Mouse (Mus musculus): ENCODE measurements at regions not wholly inside any gene's neighbourhood (a gene's known extent, or its start where the extent isn't known, plus 50 kb on each side); places are given as distances from the start of the nearest gene placed in this dataset.

DNA sequence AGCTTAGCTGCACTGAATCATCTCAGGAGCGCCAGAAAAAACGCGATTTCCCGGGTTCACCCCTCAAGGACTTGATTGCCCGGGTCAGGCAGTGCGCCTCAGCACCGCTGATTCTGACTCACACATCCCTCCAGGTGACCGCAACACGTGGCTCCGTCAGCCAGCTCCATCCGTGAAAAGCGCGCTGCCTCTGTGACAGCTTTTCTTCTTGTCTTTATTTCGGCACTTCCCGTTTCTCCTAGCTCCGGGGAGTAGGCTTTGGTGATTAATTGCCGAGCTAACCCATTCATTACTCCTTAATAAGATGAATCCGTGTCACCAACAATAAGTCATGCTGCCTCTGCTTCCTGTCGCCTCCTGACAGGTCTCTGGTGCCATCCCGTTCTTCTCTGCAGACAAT is 108.6 kb downstream of the Katnal1 start:
- ATAC-seq (replicated peaks; ENCODE audit: low FRiP score): no peak
- Histone ChIP-seq H3K9ac (ENCODE audit: low read depth, low read length) (no peak overlapping the region), H3K36me3 (ENCODE audit: control insufficient read depth, insufficient read depth, low read length) (no peaks in the 10 kb centered on the region), H3K4me2 (peak overlapping the region; percentile 32), H3K4me1 (replicated peaks; ENCODE audit: control insufficient read depth, insufficient read depth, low read length) (peaks cover 2% of the 10 kb centered on the region; the same call in 1 of the 2 replicates), H3K4me3 (ENCODE audit: low read depth, low read length) (no peak overlapping the region), H3K27me3 (replicated peaks; ENCODE audit: control insufficient read depth, insufficient read depth, low read length) (no peaks in the 10 kb centered on the region; the same call in 1 of the 2 replicates), H3K9me3 (ENCODE audit: control insufficient read depth, low read length) (no peaks in the 10 kb centered on the region), H3K27ac (ENCODE audit: low read depth, low read length) (no peak overlapping the region)
- no peak for DNase-seq (ENCODE audit: low spot score)
- WGBS: 22% methylated on average over 20 of the region's 20 CpGs

DNA sequence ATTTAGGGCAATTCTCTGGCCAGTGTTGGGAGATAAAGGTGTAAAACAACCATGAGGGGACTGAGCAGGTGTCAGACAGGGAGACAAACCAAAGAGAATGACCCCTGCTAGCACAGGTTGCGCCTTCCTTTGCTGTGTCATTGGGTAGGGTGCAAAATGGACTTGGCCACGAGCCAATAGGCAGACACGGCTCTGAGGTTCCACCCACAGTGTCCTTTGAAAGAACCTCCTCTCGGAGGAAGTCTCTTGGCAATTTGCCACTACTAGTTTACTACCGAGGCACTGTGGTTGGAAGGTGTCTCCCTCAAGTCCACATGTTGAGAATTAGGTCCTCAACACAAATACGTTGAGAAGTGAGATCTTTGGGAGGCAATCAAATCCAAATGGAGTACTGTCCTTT is 109.7 kb downstream of the Katnal1 start:
- Histone ChIP-seq H3K4me1 (replicated peaks; ENCODE audit: control insufficient read depth, insufficient read depth, low read length) (peaks cover 2% of the 10 kb centered on the region; the same call in 1 of the 2 replicates), H3K27ac (ENCODE audit: low read depth, low read length) (no peak overlapping the region), H3K36me3 (ENCODE audit: control insufficient read depth, insufficient read depth, low read length) (no peaks in the 10 kb centered on the region), H3K9ac (ENCODE audit: low read depth, low read length) (no peak overlapping the region), H3K4me2 (no peak overlapping the region), H3K4me3 (ENCODE audit: low read depth, low read length) (no peak overlapping the region), H3K9me3 (ENCODE audit: control insufficient read depth, low read length) (no peaks in the 10 kb centered on the region), H3K27me3 (replicated peaks; ENCODE audit: control insufficient read depth, insufficient read depth, low read length) (no peaks in the 10 kb centered on the region; the same call in 1 of the 2 replicates)
- DNase-seq (ENCODE audit: low spot score) (no peak), ATAC-seq (replicated peaks; ENCODE audit: low FRiP score) (peak; percentile 63; the same call in 1 of the 2 replicates)
- WGBS: 41% methylated on average over 6 of the region's 6 CpGs

DNA sequence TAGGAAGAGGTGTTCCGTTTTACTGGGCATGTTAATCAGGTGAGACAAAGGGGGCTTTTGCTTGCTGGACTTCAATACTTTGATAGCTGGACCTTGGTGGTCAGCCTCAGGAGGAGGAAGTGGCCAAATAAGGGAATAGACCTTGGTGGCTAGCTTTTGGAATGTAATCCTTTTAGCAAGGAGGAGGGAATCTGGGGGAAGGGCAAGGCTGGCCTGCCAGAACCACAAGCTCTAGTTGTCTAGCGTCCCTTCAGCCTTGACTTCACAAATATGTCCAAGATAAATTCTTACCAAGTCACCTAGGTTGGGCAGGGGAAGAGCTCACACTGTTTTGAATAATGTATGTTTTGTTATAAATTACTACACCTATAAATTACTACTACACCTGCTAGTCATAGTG is 110.4 kb downstream of the Katnal1 start:
- no peak overlapping the region for H3K4me3 ChIP-seq (ENCODE audit: low read depth, low read length)
- no peak overlapping the region for H3K9ac ChIP-seq (ENCODE audit: low read depth, low read length)
- no peaks in the 10 kb centered on the region for H3K9me3 ChIP-seq (ENCODE audit: control insufficient read depth, low read length)
- peaks cover 2% of the 10 kb centered on the region; the same call in 1 of the 2 replicates for H3K4me1 ChIP-seq (replicated peaks; ENCODE audit: control insufficient read depth, insufficient read depth, low read length)
- H3K27ac ChIP-seq (ENCODE audit: low read depth, low read length): no peak overlapping the region
- H3K4me2 ChIP-seq: no peak overlapping the region
- no peaks in the 10 kb centered on the region; the same call in 1 of the 2 replicates for H3K27me3 ChIP-seq (replicated peaks; ENCODE audit: control insufficient read depth, insufficient read depth, low read length)
- 28% methylated on average over 2 of the region's 2 CpGs for WGBS
- no peaks in the 10 kb centered on the region for H3K36me3 ChIP-seq (ENCODE audit: control insufficient read depth, insufficient read depth, low read length)
- ATAC-seq (replicated peaks; ENCODE audit: low FRiP score) (no peak), DNase-seq (ENCODE audit: low spot score) (no peak)

- Histone ChIP-seq H3K9ac (ENCODE audit: low read depth, low read length) (no peak overlapping the region), H3K4me2 (no peak overlapping the region), H3K27me3 (replicated peaks; ENCODE audit: control insufficient read depth, insufficient read depth, low read length) (0 out of 2 replicates have a peak, but pooled peaks cover 2% of the 10 kb centered on the region), H3K27ac (ENCODE audit: low read depth, low read length) (no peak overlapping the region), H3K4me3 (ENCODE audit: low read depth, low read length) (no peak overlapping the region), H3K9me3 (ENCODE audit: control insufficient read depth, low read length) (no peaks in the 10 kb centered on the region), H3K36me3 (ENCODE audit: control insufficient read depth, insufficient read depth, low read length) (no peaks in the 10 kb centered on the region), H3K4me1 (replicated peaks; ENCODE audit: control insufficient read depth, insufficient read depth, low read length) (peaks cover 11% of the 10 kb centered on the region)
- 55% methylated on average over 9 of the region's 9 CpGs for WGBS
- DNase-seq (ENCODE audit: low spot score) (no peak), ATAC-seq (replicated peaks; ENCODE audit: low FRiP score) (no peak)
Observed at GRCm38 (mm10) chr5:148812840-148813239, 116.3 kb downstream of the Katnal1 start.

DNA sequence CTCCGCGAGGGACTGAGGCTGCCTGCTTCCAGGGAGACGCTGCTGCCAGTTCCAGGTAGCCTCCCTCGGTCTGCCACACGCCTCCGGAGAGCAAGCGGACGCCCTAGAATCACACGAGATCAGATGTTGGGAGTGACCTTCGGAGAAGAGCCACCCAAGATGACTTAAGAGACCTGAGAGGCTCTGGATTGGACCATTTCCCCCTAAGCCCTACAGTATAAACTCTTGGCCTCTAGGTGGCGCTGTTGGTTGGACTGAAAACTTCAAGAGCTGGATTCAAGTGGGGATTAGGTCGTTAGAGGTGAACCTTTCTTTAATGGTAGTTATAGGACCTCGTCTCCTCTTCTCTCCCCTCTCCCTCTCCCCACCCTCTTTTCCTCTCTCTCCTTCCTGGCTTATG is 117.1 kb downstream of the Katnal1 start:
- Histone ChIP-seq H3K36me3 (ENCODE audit: control insufficient read depth, insufficient read depth, low read length) (no peaks in the 10 kb centered on the region), H3K4me3 (ENCODE audit: low read depth, low read length) (no peak overlapping the region), H3K27me3 (replicated peaks; ENCODE audit: control insufficient read depth, insufficient read depth, low read length) (0 out of 2 replicates have a peak, but pooled peaks cover 2% of the 10 kb centered on the region), H3K4me1 (replicated peaks; ENCODE audit: control insufficient read depth, insufficient read depth, low read length) (peaks cover 11% of the 10 kb centered on the region), H3K27ac (ENCODE audit: low read depth, low read length) (no peak overlapping the region), H3K9me3 (ENCODE audit: control insufficient read depth, low read length) (peaks cover 2% of the 10 kb centered on the region; the same call in 1 of the 2 replicates), H3K9ac (ENCODE audit: low read depth, low read length) (no peak overlapping the region), H3K4me2 (no peak overlapping the region)
- DNase-seq (ENCODE audit: low spot score) (peak; percentile 68), ATAC-seq (replicated peaks; ENCODE audit: low FRiP score) (0 out of 2 replicates have a peak, but pooled peaks have one; percentile 38)
- 19% methylated on average over 13 of the region's 13 CpGs for whole genome bisulfite sequencing

DNA sequence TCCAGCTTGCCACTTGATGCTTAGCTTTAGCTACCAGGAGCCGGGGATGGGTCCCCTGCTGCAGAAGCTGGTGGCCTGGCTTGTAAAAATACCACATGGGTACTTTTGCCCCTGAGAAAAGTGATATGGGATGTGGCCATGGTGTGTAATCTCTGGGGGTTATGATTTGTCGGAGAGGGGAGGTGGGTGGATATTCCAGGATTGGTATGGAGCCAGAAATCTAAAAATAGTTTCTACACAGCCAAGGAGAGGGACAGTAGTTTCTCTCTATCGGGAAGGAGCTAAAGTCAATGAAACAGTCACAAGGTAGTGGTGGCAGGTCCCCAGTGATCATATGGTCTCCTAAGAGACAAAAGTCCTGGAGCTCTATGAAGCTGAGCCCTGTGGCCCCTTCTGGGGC is 119.6 kb downstream of the Katnal1 start:
- 74% methylated on average over 3 of the region's 3 CpGs for WGBS

GRCm38 (mm10) chr5:148809055-148809454 is 120.1 kb downstream of the Katnal1 start:
- H3K27ac ChIP-seq (ENCODE audit: low read depth, low read length): no peak overlapping the region
- peak overlapping the region; percentile 17; the same call in 1 of the 2 replicates for H3K4me2 ChIP-seq
- DNase-seq (ENCODE audit: low spot score): no peak
- WGBS: 32% methylated on average over 10 of the region's 10 CpGs
- no peak overlapping the region for H3K4me3 ChIP-seq (ENCODE audit: low read depth, low read length)
- H3K9me3 ChIP-seq (ENCODE audit: control insufficient read depth, low read length): peaks cover 2% of the 10 kb centered on the region; the same call in 1 of the 2 replicates
- H3K4me1 ChIP-seq (replicated peaks; ENCODE audit: control insufficient read depth, insufficient read depth, low read length): peaks cover 11% of the 10 kb centered on the region
- 0 out of 2 replicates have a peak, but pooled peaks have one; percentile 13 for ATAC-seq (replicated peaks; ENCODE audit: low FRiP score)
- no peak overlapping the region for H3K9ac ChIP-seq (ENCODE audit: low read depth, low read length)
- no peaks in the 10 kb centered on the region for H3K36me3 ChIP-seq (ENCODE audit: control insufficient read depth, insufficient read depth, low read length)
- H3K27me3 ChIP-seq (replicated peaks; ENCODE audit: control insufficient read depth, insufficient read depth, low read length): 0 out of 2 replicates have a peak, but pooled peaks cover 5% of the 10 kb centered on the region

More for the DNA sequence above, 119.6 kb downstream of the Katnal1 start:
- Histone ChIP-seq H3K4me2 (no peak overlapping the region), H3K36me3 (ENCODE audit: control insufficient read depth, insufficient read depth, low read length) (no peaks in the 10 kb centered on the region), H3K4me3 (ENCODE audit: low read depth, low read length) (no peak overlapping the region), H3K27me3 (replicated peaks; ENCODE audit: control insufficient read depth, insufficient read depth, low read length) (0 out of 2 replicates have a peak, but pooled peaks cover 2% of the 10 kb centered on the region), H3K4me1 (replicated peaks; ENCODE audit: control insufficient read depth, insufficient read depth, low read length) (peaks cover 11% of the 10 kb centered on the region), H3K9ac (ENCODE audit: low read depth, low read length) (no peak overlapping the region), H3K9me3 (ENCODE audit: control insufficient read depth, low read length) (peaks cover 2% of the 10 kb centered on the region; the same call in 1 of the 2 replicates), H3K27ac (ENCODE audit: low read depth, low read length) (no peak overlapping the region)
- no peak for ATAC-seq (replicated peaks; ENCODE audit: low FRiP score)
- no peak for DNase-seq (ENCODE audit: low spot score)

GRCm38 (mm10) chr5:148808426-148808825 is 120.7 kb downstream of the Katnal1 start:
- DNase-seq (ENCODE audit: low spot score) (peak; percentile 58), ATAC-seq (replicated peaks; ENCODE audit: low FRiP score) (peak; percentile 51; the same call in 1 of the 2 replicates)
- no peaks in the 10 kb centered on the region for H3K36me3 ChIP-seq (ENCODE audit: control insufficient read depth, insufficient read depth, low read length)
- H3K27me3 ChIP-seq (replicated peaks; ENCODE audit: control insufficient read depth, insufficient read depth, low read length): peaks cover 7% of the 10 kb centered on the region; the same call in 1 of the 2 replicates
- peaks cover 15% of the 10 kb centered on the region for H3K4me1 ChIP-seq (replicated peaks; ENCODE audit: control insufficient read depth, insufficient read depth, low read length)
- no peak overlapping the region for H3K4me3 ChIP-seq (ENCODE audit: low read depth, low read length)
- H3K4me2 ChIP-seq: no peak overlapping the region
- H3K27ac ChIP-seq (ENCODE audit: low read depth, low read length): no peak overlapping the region
- H3K9ac ChIP-seq (ENCODE audit: low read depth, low read length): no peak overlapping the region
- WGBS: 12% methylated on average over 4 of the region's 4 CpGs
- peaks cover 2% of the 10 kb centered on the region; the same call in 1 of the 2 replicates for H3K9me3 ChIP-seq (ENCODE audit: control insufficient read depth, low read length)

DNA sequence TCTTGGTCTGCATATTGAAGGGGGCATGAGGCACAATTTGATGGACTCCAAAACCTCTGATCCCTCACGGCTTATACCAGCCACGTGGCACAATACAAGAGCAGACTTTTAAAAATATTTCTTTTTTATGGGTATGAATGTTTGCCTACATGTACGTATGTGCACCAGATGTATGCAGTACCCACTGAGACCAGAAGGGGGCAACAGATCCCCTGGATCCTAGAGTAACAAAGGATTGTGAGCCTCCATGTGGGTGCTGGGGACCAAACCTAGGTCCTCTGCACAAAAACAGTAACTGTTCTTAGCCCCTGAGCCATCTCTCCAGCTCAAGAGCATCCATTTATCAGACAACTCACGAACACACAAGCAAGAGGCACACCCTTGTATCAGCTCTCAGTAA is 121.5 kb downstream of the Katnal1 start:
- Histone ChIP-seq H3K4me2 (no peak overlapping the region), H3K4me1 (replicated peaks; ENCODE audit: control insufficient read depth, insufficient read depth, low read length) (peaks cover 15% of the 10 kb centered on the region), H3K4me3 (ENCODE audit: low read depth, low read length) (no peak overlapping the region), H3K9me3 (ENCODE audit: control insufficient read depth, low read length) (peaks cover 2% of the 10 kb centered on the region; the same call in 1 of the 2 replicates), H3K9ac (ENCODE audit: low read depth, low read length) (no peak overlapping the region), H3K27me3 (replicated peaks; ENCODE audit: control insufficient read depth, insufficient read depth, low read length) (peaks cover 8% of the 10 kb centered on the region; the same call in 1 of the 2 replicates), H3K27ac (ENCODE audit: low read depth, low read length) (no peak overlapping the region), H3K36me3 (ENCODE audit: control insufficient read depth, insufficient read depth, low read length) (no peaks in the 10 kb centered on the region)
- 86% methylated on average over 4 of the region's 4 CpGs for WGBS
- DNase-seq (ENCODE audit: low spot score) (no peak), ATAC-seq (replicated peaks; ENCODE audit: low FRiP score) (no peak)
